Mouse (Mus musculus): ENCODE measurements around the gene Neurog1. TPM values are rescaled to one million over a fixed set of nuclear protein-coding genes. Genes with fewer than 3 reads are reported as not detected.
A peak's percentile ranks its signal among the peaks of the same experiment; 100 is the strongest.

Gene Neurog1
- polyA plus RNA-seq, 1 experiment from 2014 or later = 1.5 TPM

GRCm38 (mm10) chr13:56228790-56229189 lies 23.2 kb downstream of the Neurog1 start:
- WGBS = 7% methylated on average over 7 of the region's 7 CpGs
- Histone ChIP-seq H3K9ac (no peak overlapping the region), H3K27me3 (peaks cover 59% of the 10 kb centered on the region), H3K27ac (replicated peaks) (no peak overlapping the region), H3K4me2 (no peak overlapping the region), H3K9me3 (no peaks in the 10 kb centered on the region), H3K4me3 (no peak overlapping the region), H3K4me1 (replicated peaks) (peaks cover 10% of the 10 kb centered on the region), H3K36me3 (no peaks in the 10 kb centered on the region)
- no peak for ATAC-seq (ENCODE audit: low FRiP score, low read depth)

GRCm38 (mm10) chr13:56226175-56226954 lies 25.6 kb downstream of the Neurog1 start:
- H3K4me2 ChIP-seq = no peak overlapping the region

GRCm38 (mm10) chr13:56223625-56224024 lies 28.3 kb downstream of the Neurog1 start:
- no peak overlapping the region for H3K4me3 ChIP-seq
- peaks cover 34% of the 10 kb centered on the region for H3K4me1 ChIP-seq (replicated peaks)
- H3K9ac ChIP-seq = no peak overlapping the region
- 8% methylated on average over 21 of the region's 21 CpGs for WGBS
- peaks cover 60% of the 10 kb centered on the region for H3K27me3 ChIP-seq
- H3K36me3 ChIP-seq = no peaks in the 10 kb centered on the region
- no peak for ATAC-seq (ENCODE audit: low FRiP score, low read depth)
- no peak overlapping the region for H3K27ac ChIP-seq (replicated peaks)
- no peaks in the 10 kb centered on the region for H3K9me3 ChIP-seq
- H3K4me2 ChIP-seq = no peak overlapping the region

More at GRCm38 (mm10) chr13:56226175-56226954, 25.6 kb downstream of the Neurog1 start:
- peaks cover 67% of the 10 kb centered on the region for H3K27me3 ChIP-seq
- H3K9ac ChIP-seq = no peak overlapping the region
- WGBS = 14% methylated on average over 10 of the region's 10 CpGs
- H3K4me3 ChIP-seq = no peak overlapping the region
- no peak overlapping the region; the same call in 1 of the 2 replicates for H3K27ac ChIP-seq (replicated peaks)
- no peaks in the 10 kb centered on the region for H3K9me3 ChIP-seq
- peak; percentile 70 for ATAC-seq (ENCODE audit: low FRiP score, low read depth)
- H3K4me1 ChIP-seq (replicated peaks) = peaks cover 32% of the 10 kb centered on the region
- H3K36me3 ChIP-seq = no peaks in the 10 kb centered on the region

GRCm38 (mm10) chr13:56222849-56223246 lies 29.1 kb downstream of the Neurog1 start:
- Histone ChIP-seq H3K4me1 (replicated peaks) (peaks cover 33% of the 10 kb centered on the region), H3K9me3 (no peaks in the 10 kb centered on the region), H3K27me3 (peaks cover 53% of the 10 kb centered on the region), H3K9ac (no peak overlapping the region), H3K27ac (replicated peaks) (no peak overlapping the region), H3K4me3 (no peak overlapping the region), H3K36me3 (no peaks in the 10 kb centered on the region), H3K4me2 (no peak overlapping the region)
- WGBS = 12% methylated on average over 4 of the region's 4 CpGs
- ATAC-seq (ENCODE audit: low FRiP score, low read depth) = no peak

- H3K4me1 ChIP-seq (replicated peaks) = peaks cover 33% of the 10 kb centered on the region
- 0 out of 2 replicates have a peak overlapping the region, but pooled peaks have one; percentile 8 for H3K9ac ChIP-seq
- H3K27me3 ChIP-seq = peaks cover 49% of the 10 kb centered on the region
- H3K9me3 ChIP-seq = no peaks in the 10 kb centered on the region
- 0 out of 2 replicates have a peak overlapping the region, but pooled peaks have one; percentile 16 for H3K27ac ChIP-seq (replicated peaks)
- ATAC-seq (ENCODE audit: low FRiP score, low read depth) = peak; percentile 60; the same call in 1 of the 2 replicates
- peak overlapping the region; percentile 27 for H3K4me3 ChIP-seq
- H3K4me2 ChIP-seq = peak overlapping the region; percentile 56
- 2% methylated on average over 50 of the region's 50 CpGs for WGBS
- H3K36me3 ChIP-seq = no peaks in the 10 kb centered on the region
Measured at GRCm38 (mm10) chr13:56221995-56222848, 29.7 kb downstream of the Neurog1 start.

GRCm38 (mm10) chr13:56221129-56221910 lies 30.6 kb downstream of the Neurog1 start:
- ATAC-seq (ENCODE audit: low FRiP score, low read depth) = peak; percentile 73
- peak overlapping the region; percentile 8 for H3K9ac ChIP-seq
- no peak overlapping the region for H3K27ac ChIP-seq (replicated peaks)
- no peaks in the 10 kb centered on the region for H3K9me3 ChIP-seq
- peak overlapping the region; percentile 27 for H3K4me3 ChIP-seq
- under 1% methylated on average over 46 of the region's 46 CpGs for WGBS
- H3K4me1 ChIP-seq (replicated peaks) = peaks cover 29% of the 10 kb centered on the region
- no peaks in the 10 kb centered on the region for H3K36me3 ChIP-seq
- H3K4me2 ChIP-seq = peak overlapping the region; percentile 56
- H3K27me3 ChIP-seq = peaks cover 54% of the 10 kb centered on the region

GRCm38 (mm10) chr13:56219254-56219653 lies 32.7 kb downstream of the Neurog1 start:
- H3K9ac ChIP-seq = no peak overlapping the region
- H3K27me3 ChIP-seq = peaks cover 47% of the 10 kb centered on the region
- H3K4me1 ChIP-seq (replicated peaks) = peaks cover 31% of the 10 kb centered on the region
- H3K4me3 ChIP-seq = no peak overlapping the region
- no peak overlapping the region for H3K4me2 ChIP-seq
- H3K9me3 ChIP-seq = no peaks in the 10 kb centered on the region
- no peaks in the 10 kb centered on the region for H3K36me3 ChIP-seq
- H3K27ac ChIP-seq (replicated peaks) = no peak overlapping the region
- WGBS = 70% methylated on average over 9 of the region's 9 CpGs
- ATAC-seq (ENCODE audit: low FRiP score, low read depth) = no peak

GRCm38 (mm10) chr13:56216090-56216489 lies 35.9 kb downstream of the Neurog1 start:
- Histone ChIP-seq H3K4me3 (no peak overlapping the region), H3K36me3 (no peaks in the 10 kb centered on the region), H3K27me3 (peaks cover 32% of the 10 kb centered on the region), H3K9ac (no peak overlapping the region), H3K4me2 (no peak overlapping the region), H3K9me3 (no peaks in the 10 kb centered on the region), H3K4me1 (replicated peaks) (peaks cover 6% of the 10 kb centered on the region), H3K27ac (replicated peaks) (no peak overlapping the region)
- WGBS = 7% methylated on average over 4 of the region's 4 CpGs
- no peak for ATAC-seq (ENCODE audit: low FRiP score, low read depth)

GRCm38 (mm10) chr13:56214633-56215032 lies 37.3 kb downstream of the Neurog1 start:
- peaks cover 4% of the 10 kb centered on the region; the same call in 1 of the 2 replicates for H3K4me1 ChIP-seq (replicated peaks)
- no peak overlapping the region for H3K27ac ChIP-seq (replicated peaks)
- H3K36me3 ChIP-seq = no peaks in the 10 kb centered on the region
- no peak overlapping the region for H3K4me3 ChIP-seq
- H3K9me3 ChIP-seq = no peaks in the 10 kb centered on the region
- H3K4me2 ChIP-seq = no peak overlapping the region
- WGBS = 34% methylated on average over 5 of the region's 5 CpGs
- no peak for ATAC-seq (ENCODE audit: low FRiP score, low read depth)
- H3K27me3 ChIP-seq = peaks cover 35% of the 10 kb centered on the region
- H3K9ac ChIP-seq = no peak overlapping the region

GRCm38 (mm10) chr13:56209067-56209411 lies 42.9 kb downstream of the Neurog1 start:
- H3K27me3 ChIP-seq = peaks cover 49% of the 10 kb centered on the region
- WGBS = 16% methylated on average over 8 of the region's 8 CpGs
- H3K36me3 ChIP-seq = no peaks in the 10 kb centered on the region
- H3K4me3 ChIP-seq = no peak overlapping the region
- ATAC-seq (ENCODE audit: low FRiP score, low read depth) = peak; percentile 27; the same call in 1 of the 2 replicates
- H3K4me1 ChIP-seq (replicated peaks) = peaks cover 14% of the 10 kb centered on the region
- peak overlapping the region; percentile 49 for H3K4me2 ChIP-seq
- H3K9me3 ChIP-seq = no peaks in the 10 kb centered on the region
- no peak overlapping the region for H3K27ac ChIP-seq (replicated peaks)
- no peak overlapping the region for H3K9ac ChIP-seq

- no peak overlapping the region for H3K9ac ChIP-seq
- peaks cover 14% of the 10 kb centered on the region for H3K4me1 ChIP-seq (replicated peaks)
- 0 out of 2 replicates have a peak overlapping the region, but pooled peaks have one; percentile 9 for H3K4me3 ChIP-seq
- 3% methylated on average over 33 of the region's 35 CpGs for WGBS
- peak overlapping the region; percentile 49 for H3K4me2 ChIP-seq
- no peaks in the 10 kb centered on the region for H3K36me3 ChIP-seq
- peak; percentile 56; the same call in 1 of the 2 replicates for ATAC-seq (ENCODE audit: low FRiP score, low read depth)
- no peaks in the 10 kb centered on the region for H3K9me3 ChIP-seq
- H3K27me3 ChIP-seq = peaks cover 50% of the 10 kb centered on the region
- no peak overlapping the region for H3K27ac ChIP-seq (replicated peaks)
Measured at GRCm38 (mm10) chr13:56208225-56209066, 43.5 kb downstream of the Neurog1 start.
